ENCODE assay signal across 9 mouse cellular contexts in genomic region chr4:133929278-133929670, GRCm38 (mm10). TPM values are rescaled to one million over a fixed set of nuclear protein-coding genes. Genes with fewer than 3 reads are reported as not detected.
A peak's percentile ranks its signal among the peaks of the same experiment; 100 is the strongest.
DNase-seq lines count a peak whose midpoint lies in the region; ATAC-seq lines count a peak whose summit lies in the region.
"Had no signal": no experiment of that assay in that cellular context is flagged by ENCODE, and none has a peak within 500 bp of the region (broad histone marks: within the 10 kb centered on the region; RNA-seq: fewer than 3 reads in every experiment).

No protein-coding gene starts in this region.

- peak; percentile 53 for DNase-seq in adrenal gland, postnatal 14 days
- no peak for DNase-seq in adrenal gland, postnatal 4 days (ENCODE audit: low spot score in 2 of 2)
- peak; percentile 42 for DNase-seq in embryonic facial prominence, embryonic 14.5 days (ENCODE audit: low spot score)
- peak; percentile 45 for DNase-seq in kidney, postnatal 10 days
- peak; percentile 34 for DNase-seq in lung, postnatal 14 days
- DNase-seq in left cerebral cortex, adult 18-20 months (ENCODE audit: low spot score in 2 of 2): no peak
- no peak for DNase-seq in urinary bladder, postnatal 36 days (ENCODE audit: low spot score in 2 of 2)
- no peak for DNase-seq in urinary bladder, adult 18-20 months (ENCODE audit: low spot score in 2 of 2)
- DNase-seq: B cell, adult 2 months had no signal

- no peaks in the 10 kb centered on the region for H3K27me3 ChIP-seq in embryonic facial prominence, embryonic 14.5 days (replicated peaks; ENCODE audit: control insufficient read depth, insufficient read depth, low read length)

- no peaks in the 10 kb centered on the region for H3K9me3 ChIP-seq in embryonic facial prominence, embryonic 14.5 days (ENCODE audit: control insufficient read depth, low read length)

- H3K4me2 ChIP-seq in embryonic facial prominence, embryonic 14.5 days (ENCODE audit: low read depth, low read length): no peak overlapping the region

- no peaks in the 10 kb centered on the region for H3K4me1 ChIP-seq in embryonic facial prominence, embryonic 14.5 days (ENCODE audit: control insufficient read depth, insufficient read depth, low read length)

- no peak for ATAC-seq in embryonic facial prominence, embryonic 14.5 days (ENCODE audit: low read depth)

- H3K9ac ChIP-seq in embryonic facial prominence, embryonic 14.5 days (ENCODE audit: low read depth, low read length): no peak overlapping the region

- no peaks in the 10 kb centered on the region for H3K36me3 ChIP-seq in embryonic facial prominence, embryonic 14.5 days (ENCODE audit: control insufficient read depth, insufficient read depth, low read length)

- no peak overlapping the region; the same call in 1 of the 2 replicates for H3K27ac ChIP-seq in embryonic facial prominence, embryonic 14.5 days (replicated peaks; ENCODE audit: low read depth, low read length)

- 23% methylated on average over 7 of the region's 7 CpGs for WGBS in embryonic facial prominence, embryonic 14.5 days

- no peak overlapping the region for H3K4me3 ChIP-seq in embryonic facial prominence, embryonic 14.5 days (ENCODE audit: low read depth, low read length)

RNA-seq across cellular contexts. Expression of gene Hmgn2, which starts 39.2 kb away (rescaled TPM):
- total RNA-seq in adrenal gland, postnatal 14 days (2021): 325 and 351 TPM in 2 replicates
- 100 to 1,000 TPM; 497 to 511 TPM for total RNA-seq in adrenal gland, postnatal 4 days (2021)
- polyA plus RNA-seq in embryonic facial prominence, embryonic 14.5 days (2014; fragmentation: Nextera tagmentation; extraction: Ambion mirVana): 2,056 and 2,380 TPM in 2 replicates
- total RNA-seq in left cerebral cortex, adult 18-20 months (2021): 100 to 1,000 TPM; 100 to 103 TPM

RNA-seq across cellular contexts. Expression of gene Rps6ka1, which starts 41.7 kb away (rescaled TPM):
- 17.9 and 19.9 TPM in 2 replicates for total RNA-seq in adrenal gland, postnatal 14 days (2021)
- total RNA-seq in adrenal gland, postnatal 4 days (2021): 10 to 100 TPM; 29.5 to 31.0 TPM
- polyA plus RNA-seq in embryonic facial prominence, embryonic 14.5 days (2014; fragmentation: Nextera tagmentation; extraction: Ambion mirVana): 27.3 and 29.9 TPM in 2 replicates
- total RNA-seq in left cerebral cortex, adult 18-20 months (2021): 10 to 100 TPM; 12.0 to 12.6 TPM

Comparison
In these comparisons a context has a peak if more than half of its experiments do, and no peak if none do; other contexts are left out.
1. DNase-seq: peak in adrenal gland, postnatal 14 days (single experiment), embryonic facial prominence, embryonic 14.5 days (single experiment), kidney, postnatal 10 days (single experiment) and lung, postnatal 14 days (single experiment); none in adrenal gland, postnatal 4 days (0 of 2), left cerebral cortex, adult 18-20 months (0 of 2), urinary bladder, postnatal 36 days (0 of 2) and urinary bladder, adult 18-20 months (0 of 2).